Mouse (Mus musculus): Measurements from ENCODE around the gene Olfr1231.

Gene Olfr1231

GRCm38 (mm10) chr2:89306974-89307373, at the start of gene Olfr1231:
Olfr1231 (minus strand) TSS chr2:89307074.
- DNase-seq = no peak

DNA sequence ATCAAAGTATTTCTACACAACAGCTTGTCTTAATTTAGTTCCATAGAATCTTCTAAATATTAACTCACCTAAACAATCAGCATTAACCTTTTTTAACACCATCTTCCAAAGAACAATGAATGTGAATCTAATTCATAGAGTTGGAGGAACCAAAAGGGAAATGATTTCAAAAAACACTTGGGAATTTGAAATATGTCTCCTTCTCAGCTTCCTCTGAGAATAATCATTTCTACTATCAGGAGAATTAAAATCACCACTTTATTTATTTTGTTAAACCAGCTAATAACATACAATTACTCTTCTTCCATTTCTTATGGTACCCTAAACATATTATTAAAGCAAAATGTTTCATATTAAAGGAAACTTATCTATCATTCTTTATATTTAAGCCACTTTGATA, 35.4 kb upstream of the Olfr1231 start, which contains the start of gene Olfr1233:
Gene Olfr1233, minus strand, starts transcription at position 101 of the 400 bp plus-strand sequence.
- DNase-seq = no peak

- DNase-seq = no peak
These were observed 22.7 kb upstream of the Olfr1231 start, which contains the start of gene Olfr1232 for GRCm38 (mm10) chr2:89329575-89329974. Olfr1232 (minus strand) TSS chr2:89329675.

DNA sequence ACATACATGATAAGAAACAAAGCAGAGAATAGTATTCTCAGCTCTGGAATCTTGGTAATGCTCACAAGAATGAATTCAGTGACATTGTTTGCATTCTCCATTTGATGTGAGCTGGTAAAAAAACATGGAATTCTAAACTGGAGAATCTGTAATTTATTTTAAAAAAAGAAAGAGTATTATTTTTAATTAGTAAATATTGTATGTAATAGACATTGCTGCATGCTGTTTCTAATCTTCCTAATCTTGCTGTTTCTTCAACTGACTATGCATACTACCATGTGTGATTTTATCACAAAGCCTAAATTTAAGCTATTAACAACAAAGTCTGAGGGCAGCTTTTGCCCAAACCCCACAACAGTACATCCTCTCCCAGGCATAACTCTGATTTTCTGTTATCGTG, 9.7 kb downstream of the Olfr1231 start, which contains the start of gene Olfr1230:
Gene Olfr1230, minus strand, starts transcription at position 101 of the 400 bp plus-strand sequence.
- DNase-seq = no peak

- DNase-seq = no peak
These were observed 19.0 kb downstream of the Olfr1231 start, which contains the start of gene Olfr1229 for GRCm38 (mm10) chr2:89287914-89288313. Olfr1229 (minus strand) TSS chr2:89288014.

DNA sequence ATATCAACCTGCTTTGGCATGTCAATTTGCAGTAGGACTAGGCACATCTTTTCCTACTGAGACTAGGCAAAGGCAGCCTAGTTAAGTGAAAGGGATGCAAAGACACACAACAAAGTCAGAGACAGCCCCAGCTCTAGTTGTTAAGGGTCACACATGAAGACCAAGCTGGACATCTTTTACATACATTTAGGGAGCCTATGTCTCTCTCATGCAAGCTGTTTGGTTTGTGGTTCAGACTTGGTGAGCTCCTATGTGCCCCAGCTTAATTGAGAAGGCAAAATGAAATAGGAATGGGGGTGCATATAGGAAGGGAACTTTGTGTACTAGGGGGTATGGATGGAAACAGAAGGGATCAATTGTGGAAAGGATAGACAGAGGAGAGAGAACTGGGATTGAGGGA, 52.9 kb downstream of the Olfr1231 start, which contains the start of gene Olfr1228:
Gene Olfr1228, minus strand, starts transcription at position 101 of the 400 bp plus-strand sequence.
- DNase-seq = no peak

Measured in embryo, embryonic 11 days (tissue).